Mouse (Mus musculus) bone marrow, adult 2 months (tissue): ENCODE results near the gene Raet1e. TPM values are rescaled to one million over a fixed set of nuclear protein-coding genes. Genes with fewer than 3 reads are reported as not detected.
"Not testable (repeated sequence)": the region's sequence is repeated elsewhere in the genome, so short reads cannot be mapped to it uniquely, and the experiment has no call there.

Experiments used
- H3K27ac ChIP-seq: fragments of 200-500 bp; 2 replicates; pipeline ENCODE4 v1.5.1; 2012; ENCODE audit warnings: low read depth, mild to moderate bottlenecking, control low read depth, inconsistent platforms, low read length; ENCODE audit not compliant: control insufficient read depth, poor library complexity, insufficient read depth
- H3K4me1 ChIP-seq: fragments of 200-500 bp; 2 replicates; pipeline ENCODE4 v1.6.1; 2011; ENCODE audit warnings: low read length; ENCODE audit not compliant: control insufficient read depth, insufficient read depth
- H3K4me3 ChIP-seq: fragments of 200-500 bp; replicated peaks from 2 replicates; pipeline ENCODE3; 2011; ENCODE audit warnings: mild to moderate bottlenecking, low read depth, low read length, control low read depth; ENCODE audit not compliant: control insufficient read depth
- CTCF ChIP-seq: fragments of 200-500 bp; IDR thresholded peaks from 2 replicates; pipeline ENCODE4 v1.5.1; 2011; ENCODE audit warnings: low read length, control low read depth; ENCODE audit not compliant: control insufficient read depth, insufficient read depth
- WGBS: fragments of 180-500 bp; shearing (Covaris S2); methylation state at CpG from one replicate; pipeline ENCODE4 v1.1.7; 2018; 5-methylcytosine and 5-hydroxymethylcytosine counted together
- polyA plus RNA-seq: library from polyadenylated mRNA; stranded (reverse); fragments of >200 nt; gene quantifications from 2 replicates; pipeline ENCODE4 v1.2.4, GENCODE M21; 2011; ENCODE audit warnings: low replicate concordance; ENCODE audit not compliant: missing spikeins, insufficient read depth, insufficient read length

Gene Raet1e
- polyA plus RNA-seq, 1 experiment, result 1.6 TPM

- WGBS, result 41% methylated on average over 4 of the region's 5 CpGs
- not testable (repeated sequence) for H3K4me1 ChIP-seq, H3K27ac ChIP-seq, H3K4me3 ChIP-seq
These were observed 233.2 kb downstream of the Raet1e start for GRCm38 (mm10) chr10:22391616-22392015.

- not testable (repeated sequence) for H3K4me3 ChIP-seq, H3K4me1 ChIP-seq, H3K27ac ChIP-seq
- no CpG with 5 or more reads among the region's 2 CpGs for WGBS
These were observed 234.9 kb downstream of the Raet1e start for GRCm38 (mm10) chr10:22393028-22393824.

- not testable (repeated sequence) for H3K27ac ChIP-seq, H3K4me3 ChIP-seq, H3K4me1 ChIP-seq
- WGBS, result 50% methylated on average over 1 of the region's 1 CpGs
These were observed 238.3 kb downstream of the Raet1e start for GRCm38 (mm10) chr10:22396680-22397079.

- H3K27ac ChIP-seq, H3K4me1 ChIP-seq, H3K4me3 ChIP-seq: not testable (repeated sequence)
- under 1% methylated on average over 9 of the region's 11 CpGs for WGBS
- peak; percentile 70 for TF ChIP-seq CTCF
These were observed 244.0 kb downstream of the Raet1e start for GRCm38 (mm10) chr10:22402225-22402917.

GRCm38 (mm10) chr10:22413702-22414494, 255.5 kb downstream of the Raet1e start:
- not testable (repeated sequence) for H3K27ac ChIP-seq, H3K4me1 ChIP-seq
- 0% methylated on average over 1 of the region's 8 CpGs for WGBS

More at GRCm38 (mm10) chr10:22413702-22414494, 255.5 kb downstream of the Raet1e start:
- H3K4me3 ChIP-seq, result not testable (repeated sequence)

Other genes with a start within 250 kb of the Raet1e start
- not detected in 2 replicates for gene 4930444G20Rik, start 90.5 kb upstream of the Raet1e start, polyA plus RNA-seq
- 9.2 and 9.8 TPM in 2 replicates for gene E030030I06Rik, start 9.3 kb upstream of the Raet1e start, polyA plus RNA-seq
- gene H60b, start within 50 bp of the Raet1e start, polyA plus RNA-seq, result not detected in 2 replicates
- gene Raet1d, start 202.0 kb downstream of the Raet1e start, polyA plus RNA-seq, result 1.5 TPM in 1 of 2 replicates, not detected in the other